ENCODE assay signal across 19 mouse cellular contexts in the genomic region with DNA sequence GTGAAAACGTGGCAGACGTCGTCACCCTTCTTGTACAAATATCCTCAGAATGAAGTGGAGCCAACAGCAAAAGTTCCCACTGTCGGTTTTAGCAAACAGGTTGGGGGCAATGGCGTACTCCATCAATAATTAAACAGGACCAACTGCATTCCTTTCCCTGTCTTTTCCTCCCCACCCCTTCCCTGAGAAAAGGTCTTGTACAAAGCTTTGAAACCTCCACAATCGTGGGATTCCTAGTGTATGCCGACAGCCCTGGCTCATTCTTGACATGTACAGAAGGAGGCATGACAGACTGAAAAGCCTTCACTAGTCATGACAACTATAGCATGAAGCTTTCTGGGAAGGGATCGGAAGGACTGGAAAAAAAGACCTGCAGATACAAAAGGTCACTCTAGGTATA. TPM values are rescaled to one million over a fixed set of nuclear protein-coding genes. Genes with fewer than 3 reads are reported as not detected.
A peak's percentile ranks its signal among the peaks of the same experiment; 100 is the strongest.
DNase-seq lines count a peak whose midpoint lies in the region; ATAC-seq and TF ChIP-seq lines count a peak whose summit lies in the region.
"Had no signal": no experiment of that assay in that cellular context is flagged by ENCODE, and none has a peak within 500 bp of the region (broad histone marks: within the 10 kb centered on the region; RNA-seq: fewer than 3 reads in every experiment).

No protein-coding gene starts in this region.

- 72% methylated on average over 8 of the region's 8 CpGs for whole genome bisulfite sequencing in lung, embryonic 14.5 days
- 66% methylated on average over 8 of the region's 8 CpGs for WGBS in lung, postnatal 0 days

- H3K9ac ChIP-seq in lung, embryonic 14.5 days, result no peak overlapping the region
- no peak overlapping the region for H3K9ac ChIP-seq in lung, postnatal 0 days (replicated peaks; ENCODE audit: low read depth)
- H3K9ac ChIP-seq: embryonic facial prominence, embryonic 12.5 days; forebrain, embryonic 12.5 days; hindbrain, embryonic 12.5 days had no signal

- ATAC-seq in lung, embryonic 14.5 days (ENCODE audit: insufficient read depth), result peak; percentile 81
- ATAC-seq in lung, postnatal 0 days, result peak; percentile 85
- ATAC-seq: forebrain, embryonic 16.5 days had no signal

- peak; percentile 46 for DNase-seq in lung, embryonic 14.5 days
- DNase-seq in lung, postnatal 4 days, result no peak
- DNase-seq in R1 (ENCODE audit: low read depth, low spot score), result peak; percentile 33
- DNase-seq in lung, postnatal 0 days (ENCODE audit: low spot score), result peak; percentile 74
- peak; percentile 72 for DNase-seq in yolk sac, embryonic 10.5 days (ENCODE audit: low spot score)
- DNase-seq in neural tube, embryonic 10.5 days (ENCODE audit: extremely low spot score, low spot score), result no peak
- DNase-seq: adrenal gland, adult 8-10 months; adrenal gland, postnatal 36 days; cerebellum, adult 2 months; cerebellum, postnatal 10 days; gastrocnemius, postnatal 10 days; heart, adult 18-20 months; heart, postnatal 10 days; heart, postnatal 4 days had no signal

- no peaks in the 10 kb centered on the region for H3K9me3 ChIP-seq in lung, embryonic 14.5 days (ENCODE audit: low read depth, low read length)
- no peaks in the 10 kb centered on the region for H3K9me3 ChIP-seq in lung, postnatal 0 days (ENCODE audit: low read length)
- H3K9me3 ChIP-seq: embryonic facial prominence, embryonic 12.5 days; forebrain, embryonic 12.5 days; heart, embryonic 10.5 days; hindbrain, embryonic 12.5 days had no signal

- TF ChIP-seq EP300 in lung, postnatal 0 days (IDR thresholded peaks at IDR 0.05), result no peak

- H3K4me2 ChIP-seq in lung, embryonic 14.5 days, result no peak overlapping the region
- no peak overlapping the region for H3K4me2 ChIP-seq in lung, postnatal 0 days (replicated peaks; ENCODE audit: low read depth, low read length)
- H3K4me2 ChIP-seq: embryonic facial prominence, embryonic 12.5 days; forebrain, embryonic 12.5 days; hindbrain, embryonic 12.5 days had no signal

- H3K4me3 ChIP-seq in lung, embryonic 14.5 days (ENCODE audit: low read depth, low read length), result no peak overlapping the region
- H3K4me3 ChIP-seq in lung, postnatal 0 days (ENCODE audit: low read depth, low read length), result no peak overlapping the region
- H3K4me3 ChIP-seq: embryonic facial prominence, embryonic 12.5 days; forebrain, embryonic 12.5 days; heart, embryonic 10.5 days; hindbrain, embryonic 12.5 days had no signal

- no peaks in the 10 kb centered on the region for H3K27me3 ChIP-seq in lung, embryonic 14.5 days (ENCODE audit: insufficient read depth, low read length)
- H3K27me3 ChIP-seq in lung, postnatal 0 days (replicated peaks; ENCODE audit: insufficient read depth, low read length), result no peaks in the 10 kb centered on the region
- H3K27me3 ChIP-seq: embryonic facial prominence, embryonic 12.5 days; forebrain, embryonic 12.5 days; hindbrain, embryonic 12.5 days had no signal

- H3K4me1 ChIP-seq in lung, embryonic 14.5 days (ENCODE audit: insufficient read depth), result no peaks in the 10 kb centered on the region
- no peaks in the 10 kb centered on the region for H3K4me1 ChIP-seq in lung, postnatal 0 days (ENCODE audit: insufficient read depth, low read depth, low read length)
- H3K4me1 ChIP-seq: embryonic facial prominence, embryonic 12.5 days; forebrain, embryonic 12.5 days; heart, embryonic 10.5 days; hindbrain, embryonic 12.5 days had no signal

- no peak overlapping the region; the same call in 1 of the 2 replicates for H3K27ac ChIP-seq in lung, embryonic 14.5 days (ENCODE audit: low read depth)
- H3K27ac ChIP-seq in lung, postnatal 0 days (ENCODE audit: low read length), result no peak overlapping the region
- H3K27ac ChIP-seq: embryonic facial prominence, embryonic 12.5 days; forebrain, embryonic 12.5 days; heart, embryonic 10.5 days; hindbrain, embryonic 12.5 days had no signal

- peaks cover 91% of the 10 kb centered on the region for H3K36me3 ChIP-seq in lung, embryonic 14.5 days (ENCODE audit: insufficient read depth)
- H3K36me3 ChIP-seq in lung, postnatal 0 days (ENCODE audit: insufficient read depth, low read length), result peaks cover 46% of the 10 kb centered on the region; the same call in 1 of the 2 replicates

- TF ChIP-seq CTCF in lung, embryonic 14.5 days (IDR thresholded peaks at IDR 0.05; ENCODE audit: low read depth), result no peak
- no peak for TF ChIP-seq CTCF in lung, postnatal 0 days (IDR thresholded peaks at IDR 0.05)

RNA-seq across cellular contexts. Expression of gene Ndufaf7, which starts 16.3 kb away (rescaled TPM):
- polyA plus RNA-seq in lung, embryonic 14.5 days (2014; fragmentation: Nextera tagmentation; extraction: Ambion mirVana), result 57.6 and 59.3 TPM in 2 replicates
- polyA plus RNA-seq in lung, postnatal 0 days (2015; fragmentation: Nextera tagmentation; extraction: Ambion mirVana), result 37.7 and 42.9 TPM in 2 replicates

RNA-seq across cellular contexts. Expression of gene Cebpz, which starts 16.4 kb away (rescaled TPM):
- polyA plus RNA-seq in lung, embryonic 14.5 days (2014; fragmentation: Nextera tagmentation; extraction: Ambion mirVana), result 56.6 and 61.2 TPM in 2 replicates
- polyA plus RNA-seq in lung, postnatal 0 days (2015; fragmentation: Nextera tagmentation; extraction: Ambion mirVana), result 43.4 and 47.6 TPM in 2 replicates

RNA-seq across cellular contexts. Expression of gene Cebpzos, which starts 36.9 kb away (rescaled TPM):
- polyA plus RNA-seq in lung, embryonic 14.5 days (2014; fragmentation: Nextera tagmentation; extraction: Ambion mirVana), result 77.4 and 85.6 TPM in 2 replicates
- polyA plus RNA-seq in lung, postnatal 0 days (2015; fragmentation: Nextera tagmentation; extraction: Ambion mirVana), result 67.5 and 68.1 TPM in 2 replicates

RNA-seq across cellular contexts. Expression of gene Sult6b1, which starts 46.4 kb away (rescaled TPM):
- polyA plus RNA-seq in lung, embryonic 14.5 days (2014; fragmentation: Nextera tagmentation; extraction: Ambion mirVana), result 0.16 and 0.17 TPM in 2 replicates
- polyA plus RNA-seq in lung, postnatal 0 days (2015; fragmentation: Nextera tagmentation; extraction: Ambion mirVana), result 0.10 TPM in 1 of 2 replicates, not detected in the other
- polyA plus RNA-seq: forebrain, embryonic 12.5 days; forebrain, embryonic 16.5 days had no signal

Comparison
In these comparisons a context has a peak if more than half of its experiments do, and no peak if none do; other contexts are left out.
1. DNase-seq: peak in lung, embryonic 14.5 days (single experiment), R1 (single experiment), lung, postnatal 0 days (single experiment) and yolk sac, embryonic 10.5 days (single experiment); none in lung, postnatal 4 days (0 of 2) and neural tube, embryonic 10.5 days (single experiment).